Mouse (Mus musculus): ENCODE data around the gene Serpinb1a.
"Not testable (repeated sequence)": the region's sequence is repeated elsewhere in the genome, so short reads cannot be mapped to it uniquely, and the experiment has no call there.

The Serpinb1a gene

GRCm38 (mm10) chr13:32850668-32851404 is at the start of gene Serpinb1a:
Gene Serpinb1a, minus strand, starts transcription at chr13:32851185.
- DNase-seq: peak; percentile 91

- DNase-seq: peak; percentile 85
Measured at GRCm38 (mm10) chr13:32900639-32901038, 49.7 kb upstream of the Serpinb1a start.

DNA sequence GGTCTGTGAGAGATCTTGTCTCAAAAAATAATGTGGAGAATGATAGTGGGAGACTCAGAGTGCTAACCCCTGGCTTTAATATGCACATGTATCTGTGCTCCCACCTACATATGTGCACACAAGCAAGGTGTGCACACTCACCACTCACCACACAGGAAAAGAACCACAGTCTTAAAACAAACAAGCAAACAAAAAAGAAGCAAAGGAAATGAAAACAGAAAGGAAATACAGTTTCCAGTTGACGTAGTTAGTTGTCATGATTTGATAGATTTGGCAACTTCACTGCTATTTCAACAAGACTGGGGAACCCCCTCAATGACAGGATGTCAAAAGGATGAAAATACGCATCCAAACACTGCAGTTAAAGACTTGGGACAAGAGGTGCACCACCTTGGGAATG is 48.1 kb upstream of the Serpinb1a start:
- DNase-seq: not testable (repeated sequence)

DNA sequence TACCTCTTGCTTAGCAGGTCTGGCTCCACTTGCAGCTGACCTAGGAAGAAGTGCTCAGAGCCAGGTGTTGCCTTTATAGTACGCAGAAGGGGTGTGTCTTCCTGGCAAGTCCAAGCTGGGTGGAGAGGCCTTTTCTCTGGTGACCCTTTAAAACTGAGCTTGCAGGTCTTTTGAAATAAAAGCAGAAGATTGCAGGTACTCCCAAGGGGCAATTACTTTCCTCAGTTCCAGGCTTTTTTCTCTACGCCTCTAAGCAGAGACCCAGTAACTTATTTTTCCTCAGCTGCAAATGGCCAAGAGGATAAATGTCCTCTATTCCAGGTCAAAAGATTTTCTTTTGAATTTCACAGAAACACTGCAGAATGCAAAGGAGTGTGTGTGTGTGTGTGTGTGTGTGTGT is 47.1 kb upstream of the Serpinb1a start, which contains the start of gene Serpinb1c:
Gene Serpinb1c, minus strand, starts transcription at position 101 of the 400 bp plus-strand sequence.
- no peak for DNase-seq

DNA sequence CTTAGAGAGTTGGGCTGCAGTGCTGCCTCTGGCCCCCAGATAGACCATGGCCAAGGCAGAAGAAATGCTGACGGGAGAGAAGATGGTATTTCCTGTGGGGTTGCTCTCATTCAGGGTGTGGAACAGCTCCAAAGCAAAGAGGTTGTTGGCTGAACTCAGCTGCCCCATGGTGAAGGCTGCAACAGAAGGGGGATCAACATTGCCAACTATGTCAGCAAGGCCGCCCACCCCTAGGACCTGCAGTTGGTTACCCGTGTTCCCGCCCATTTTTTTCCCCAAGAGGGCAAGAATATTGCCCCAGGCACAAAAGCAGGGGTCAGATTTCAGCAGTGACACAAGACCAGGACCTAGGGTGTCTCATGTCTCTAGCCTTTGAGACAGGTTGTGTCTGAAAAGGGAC is 45.9 kb upstream of the Serpinb1a start:
- no peak for DNase-seq

- no peak for DNase-seq
Measured at GRCm38 (mm10) chr13:32884755-32885154, 33.8 kb upstream of the Serpinb1a start.

DNA sequence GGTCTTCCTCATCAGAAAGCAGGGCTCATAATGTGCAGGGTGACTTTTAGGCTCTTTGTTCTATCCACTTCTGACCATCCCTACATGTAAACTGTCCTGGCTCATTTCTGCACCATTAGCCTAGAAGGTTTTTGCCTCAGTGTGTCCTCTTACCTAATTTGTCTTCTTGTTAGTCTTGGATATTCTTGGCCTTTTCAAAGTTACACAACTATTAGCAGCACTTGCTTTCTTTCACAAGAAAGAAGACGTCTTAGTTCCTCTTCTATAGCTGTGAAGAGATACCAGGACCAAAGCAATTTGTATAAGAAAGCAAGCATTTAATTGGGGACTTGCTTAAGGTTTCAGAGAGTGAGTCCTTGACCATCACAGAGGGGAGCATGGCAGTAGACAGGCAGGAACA is 22.9 kb upstream of the Serpinb1a start:
- DNase-seq: no peak

DNA sequence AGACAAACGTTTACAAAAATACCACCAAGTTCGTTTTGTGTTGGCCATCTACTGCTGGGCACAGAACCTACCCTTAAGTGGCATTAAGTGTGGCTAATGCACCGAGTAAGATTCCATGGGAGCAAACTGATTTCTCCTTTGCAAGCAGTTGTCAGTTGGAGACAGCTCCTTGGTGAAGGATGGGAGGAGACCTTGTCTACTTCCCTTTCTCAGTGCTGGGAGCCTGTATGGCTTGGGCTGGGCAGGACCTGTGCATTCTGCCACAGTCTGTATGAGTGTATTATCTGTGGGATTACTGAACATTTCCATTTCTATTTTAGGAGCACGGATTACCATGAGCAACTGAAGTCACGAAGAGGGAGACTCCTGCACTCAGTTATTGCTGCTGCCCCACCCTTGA is 17.9 kb upstream of the Serpinb1a start:
- no peak for DNase-seq

DNA sequence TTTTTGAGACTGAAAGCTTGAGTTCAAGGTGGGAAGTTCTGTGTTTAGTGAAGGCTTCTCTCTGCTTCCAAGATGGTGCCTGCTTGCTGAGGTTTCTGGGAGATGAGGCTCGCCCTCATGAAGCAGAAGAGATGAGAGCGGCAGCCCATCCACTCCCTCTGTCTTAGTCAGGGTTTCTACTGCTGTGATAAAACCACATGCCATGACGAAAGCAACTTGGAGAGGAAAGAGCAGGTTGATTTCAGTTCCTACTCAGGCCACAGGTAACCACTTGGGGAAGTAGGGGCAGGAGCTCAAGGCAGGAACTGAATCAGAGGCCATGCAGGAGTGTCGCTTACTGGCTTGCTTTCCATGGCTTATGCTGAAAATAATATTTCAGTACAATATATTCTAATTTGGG is 17.2 kb upstream of the Serpinb1a start:
- DNase-seq: not testable (repeated sequence)

GRCm38 (mm10) chr13:32867030-32867429 is 16.0 kb upstream of the Serpinb1a start:
- no peak for DNase-seq

DNA sequence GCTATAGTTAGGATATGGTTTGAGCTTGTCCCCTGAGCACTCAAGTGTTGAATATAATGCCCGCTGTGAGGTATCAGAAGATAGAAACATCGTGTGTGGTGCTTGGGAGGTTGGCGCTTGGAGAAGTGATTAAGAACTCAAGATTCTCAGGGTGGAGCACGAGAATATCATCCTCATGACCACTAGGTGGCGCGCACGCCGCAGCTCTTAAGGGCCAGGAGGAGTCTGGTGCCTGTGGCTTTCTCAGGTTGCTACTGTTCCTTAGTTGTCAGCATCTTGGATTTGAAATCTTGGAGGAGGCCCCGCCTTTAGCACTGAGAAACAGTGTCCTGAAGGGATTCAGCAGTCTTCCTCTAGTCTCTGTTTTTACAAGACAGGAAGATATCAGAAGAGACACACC is 15.5 kb upstream of the Serpinb1a start:
- DNase-seq: peak; percentile 85

GRCm38 (mm10) chr13:32865591-32865990 is 14.6 kb upstream of the Serpinb1a start:
- peak; percentile 32 for DNase-seq

GRCm38 (mm10) chr13:32864529-32864928 is 13.5 kb upstream of the Serpinb1a start:
- not testable (repeated sequence) for DNase-seq

- no peak for DNase-seq
Measured at GRCm38 (mm10) chr13:32863456-32863855, 12.5 kb upstream of the Serpinb1a start.

GRCm38 (mm10) chr13:32860821-32861220 is 9.8 kb upstream of the Serpinb1a start:
- no peak for DNase-seq

DNA sequence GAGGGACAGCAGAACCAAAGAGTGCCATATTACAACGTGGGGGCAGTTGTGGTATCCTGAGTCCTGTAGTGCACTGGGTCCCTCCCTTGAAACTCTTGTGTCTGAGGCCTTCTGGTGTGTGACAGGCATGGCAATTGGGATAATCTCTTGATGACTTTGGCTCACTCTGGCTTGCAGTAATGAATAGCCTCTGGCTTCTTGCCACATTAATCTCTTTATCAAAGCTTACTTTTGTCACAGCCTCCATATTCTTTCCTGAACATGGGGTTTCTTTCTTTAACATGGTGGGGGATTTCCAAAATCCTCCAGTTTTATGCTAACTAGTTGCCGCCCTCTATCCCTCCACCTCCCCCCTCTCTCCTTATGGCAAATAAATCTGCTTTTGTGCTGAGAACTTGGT is 2.1 kb upstream of the Serpinb1a start:
- DNase-seq: no peak

- no peak for DNase-seq
Measured at GRCm38 (mm10) chr13:32852539-32852938, 1.6 kb upstream of the Serpinb1a start.

DNA sequence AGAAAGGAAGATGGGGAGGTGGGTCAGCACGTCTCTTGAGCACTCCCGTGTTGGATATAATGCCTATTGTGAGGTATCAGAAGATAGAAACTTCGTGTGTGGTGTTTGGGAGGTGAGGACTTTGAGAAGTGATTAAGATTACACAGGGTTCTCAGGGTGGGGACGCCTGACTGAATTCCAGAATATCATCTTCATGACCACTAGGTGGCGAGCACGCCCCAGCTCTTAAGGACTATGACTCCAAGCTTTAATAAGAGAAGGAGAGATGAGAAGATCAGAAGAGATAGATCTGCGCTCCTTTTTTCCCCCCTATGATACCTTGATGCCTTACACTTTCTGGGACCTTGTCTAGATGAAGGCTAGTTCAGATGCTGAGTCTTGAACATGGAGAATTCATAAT is 982 bp upstream of the Serpinb1a start:
- DNase-seq: peak; percentile 75

DNA sequence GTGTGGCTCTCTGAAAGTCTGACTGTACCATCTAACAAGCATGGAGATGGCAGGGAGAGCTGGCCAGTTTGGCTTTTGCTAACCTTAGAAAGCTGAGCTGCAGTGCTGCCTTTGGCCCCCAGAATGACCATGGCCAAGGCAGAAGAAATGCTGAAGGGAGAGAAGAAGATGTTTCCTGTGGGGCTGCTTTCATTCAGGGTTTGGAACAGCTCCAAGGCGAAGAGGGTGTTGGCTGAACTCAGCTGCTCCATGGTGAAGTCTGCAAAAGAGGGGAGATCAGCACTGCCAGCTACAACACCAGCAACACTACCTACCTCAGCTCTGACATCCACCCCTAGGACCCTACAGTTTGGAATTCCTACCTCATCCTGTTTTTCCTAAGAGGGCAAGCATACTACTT is 829 bp downstream of the Serpinb1a start:
- no peak for DNase-seq

DNA sequence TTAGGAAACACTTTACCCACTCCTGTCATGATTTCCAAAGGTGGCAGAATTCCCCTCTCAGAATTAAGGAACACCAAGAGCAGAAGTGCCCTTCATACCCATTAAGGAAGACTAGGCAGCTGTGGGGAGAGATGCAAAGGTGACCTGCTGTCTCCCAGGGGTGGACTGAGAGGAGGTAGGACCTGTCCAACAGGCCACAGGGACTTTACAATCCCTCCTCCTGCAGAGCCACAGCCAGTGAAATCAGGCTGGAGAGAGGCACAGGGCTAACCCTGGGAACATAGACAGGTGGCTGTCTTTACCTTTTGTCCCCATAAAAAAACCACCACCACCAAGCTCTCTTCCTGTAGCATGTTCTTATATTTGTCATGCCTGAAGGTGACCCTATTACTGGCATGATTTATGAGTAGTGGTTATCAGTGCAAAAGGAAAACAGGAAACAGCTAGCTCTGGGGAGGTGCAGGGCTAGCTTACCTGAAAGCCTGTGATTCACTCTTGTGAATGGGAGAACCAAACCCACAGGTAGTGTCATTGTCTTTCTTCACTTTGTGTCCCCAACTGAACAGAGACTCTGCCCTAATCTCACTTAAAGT is 1.4 kb downstream of the Serpinb1a start:
- no peak for DNase-seq

- peak; percentile 30 for DNase-seq
Measured at GRCm38 (mm10) chr13:32849092-32849491, 1.9 kb downstream of the Serpinb1a start.

- DNase-seq: no peak
Measured at GRCm38 (mm10) chr13:32846221-32846620, 4.8 kb downstream of the Serpinb1a start.

DNA sequence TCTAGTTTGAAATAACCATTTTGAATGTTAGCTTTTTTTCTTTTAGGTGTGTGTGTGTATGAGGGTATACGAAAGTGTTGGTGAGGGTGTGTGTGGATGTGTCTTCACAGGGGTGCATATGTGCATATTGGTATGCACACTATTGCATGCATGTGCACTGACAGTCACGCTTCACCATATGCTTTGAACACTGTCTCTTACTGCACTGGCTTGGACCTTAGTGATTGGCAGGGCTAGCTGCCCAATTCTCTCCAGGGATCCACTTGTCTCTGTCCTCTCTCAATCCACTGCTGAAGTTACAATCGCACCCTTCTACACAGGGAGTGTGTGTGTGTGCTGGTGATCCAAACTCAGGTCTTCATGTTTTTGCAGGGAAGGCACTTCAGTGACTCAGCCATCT is 9.6 kb downstream of the Serpinb1a start:
- DNase-seq: no peak

GRCm38 (mm10) chr13:32839314-32839713 is 11.7 kb downstream of the Serpinb1a start:
- no peak for DNase-seq

GRCm38 (mm10) chr13:32834513-32834912 is 16.5 kb downstream of the Serpinb1a start:
- peak; percentile 36 for DNase-seq

Data from lung, postnatal 36 days (tissue).